Mouse (Mus musculus): ENCODE data around the gene Prn. TPM values are rescaled to one million over a fixed set of nuclear protein-coding genes. Genes with fewer than 3 reads are reported as not detected.

Gene Prn
- polyA plus RNA-seq, 1 experiment = 0.06 TPM

DNA sequence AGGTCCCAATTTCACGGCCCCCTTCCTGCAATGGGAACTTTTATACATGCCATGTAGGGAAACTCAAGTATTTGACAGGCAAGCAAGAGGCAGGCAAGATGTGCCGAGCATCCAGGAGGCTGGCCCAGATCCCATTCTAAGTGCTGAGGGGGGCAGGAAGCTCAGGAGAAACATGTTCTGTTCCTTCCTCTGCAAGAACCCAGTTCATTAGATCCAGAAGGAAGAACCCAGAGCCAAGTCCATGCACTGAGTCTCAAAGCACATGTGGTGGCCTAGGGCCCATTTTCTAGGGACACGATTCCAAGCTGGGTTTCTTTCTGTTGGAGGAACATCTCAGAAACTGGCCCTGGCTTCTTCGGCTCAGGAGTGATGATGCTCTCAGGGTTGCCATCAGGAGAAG lies 95.7 kb downstream of the Prn start:
- Histone ChIP-seq H3K4me3 (ENCODE audit: control insufficient read depth, low read depth, low read length) (no peak overlapping the region), H3K36me3 (ENCODE audit: control insufficient read depth, insufficient read depth, low read length) (no peaks in the 10 kb centered on the region), H3K27me3 (ENCODE audit: control insufficient read depth, insufficient read depth, low read length) (no peaks in the 10 kb centered on the region), H3K27ac (ENCODE audit: control insufficient read depth, insufficient read depth, low read depth, low read length) (no peak overlapping the region; the same call in 1 of the 2 replicates), H3K4me1 (ENCODE audit: control insufficient read depth, insufficient read depth, low read length) (peaks cover 11% of the 10 kb centered on the region)
- TF ChIP-seq POLR2A (IDR thresholded peaks at IDR 0.05; ENCODE audit: control insufficient read depth, low read depth, low read length) = no peak
- TF ChIP-seq CTCF (IDR thresholded peaks at IDR 0.05; ENCODE audit: control insufficient read depth, insufficient read depth, insufficient replicate concordance, low read depth, low read length) = no peak

Other genes with a start within 250 kb of the Prn start
- 0.18 and 0.38 TPM in 2 replicates for gene Erv3, start 50.2 kb upstream of the Prn start, polyA plus RNA-seq (2012; rRNA removed)
- gene Prnp, start within 50 bp of the Prn start, polyA plus RNA-seq (2012; rRNA removed) = 11.5 and 14.5 TPM in 2 replicates
- gene Prnd, start 40.9 kb downstream of the Prn start, polyA plus RNA-seq (2012; rRNA removed) = 57.2 and 107 TPM in 2 replicates
- gene Rassf2, start 120.3 kb downstream of the Prn start, polyA plus RNA-seq (2012; rRNA removed) = 5.8 and 9.1 TPM in 2 replicates
- gene Slc23a2, start 235.2 kb downstream of the Prn start, polyA plus RNA-seq (2012; rRNA removed) = 3.2 and 3.6 TPM in 2 replicates